Mouse (Mus musculus) small intestine, adult 2 months (tissue): Measurements from ENCODE around the gene Ltbr. TPM values are rescaled to one million over a fixed set of nuclear protein-coding genes. Genes with fewer than 3 reads are reported as not detected.
"Not testable (repeated sequence)": the region's sequence is repeated elsewhere in the genome, so short reads cannot be mapped to it uniquely, and the experiment has no call there.

Experiments used
- H3K27ac ChIP-seq: fragments of 200-500 bp; 2 replicates; pipeline ENCODE4 v1.5.1; 2012; ENCODE audit warnings: low read depth, low read length, control low read depth, inconsistent platforms; ENCODE audit not compliant: insufficient read depth
- H3K27me3 ChIP-seq: fragments of 200-500 bp; 2 replicates; pipeline ENCODE4 v1.6.1; 2012; ENCODE audit warnings: mild to moderate bottlenecking, moderate library complexity, low read length, inconsistent platforms; ENCODE audit not compliant: control insufficient read depth, insufficient read depth
- H3K36me3 ChIP-seq: fragments of 200-500 bp; 2 replicates; pipeline ENCODE4 v1.6.1; 2012; ENCODE audit warnings: mild to moderate bottlenecking, low read length, control low read depth, inconsistent platforms; ENCODE audit not compliant: control insufficient read depth, insufficient read depth
- H3K4me1 ChIP-seq: fragments of 200-500 bp; 2 replicates; pipeline ENCODE4 v1.6.1; 2012; ENCODE audit warnings: low read length, inconsistent platforms, mixed read lengths; ENCODE audit not compliant: control insufficient read depth, insufficient read depth, insufficient read length
- H3K4me3 ChIP-seq: fragments of 200-500 bp; 2 replicates; pipeline ENCODE4 v1.5.1; 2012; ENCODE audit warnings: low read depth, mild to moderate bottlenecking, control low read depth, inconsistent platforms, low read length, moderate library complexity
- CTCF ChIP-seq: fragments of 200-500 bp; IDR thresholded peaks from 2 replicates; pipeline ENCODE4 v1.5.1; 2012; ENCODE audit warnings: low read depth, mild to moderate bottlenecking, control low read depth, inconsistent platforms, low read length, moderate library complexity, mixed read lengths; ENCODE audit not compliant: insufficient replicate concordance, insufficient read length; ENCODE audit errors: extremely low read depth
- POLR2A ChIP-seq: fragments of 200-500 bp; IDR thresholded peaks from 2 replicates; pipeline ENCODE4 v1.6.1; 2012; ENCODE audit warnings: low read depth, mild to moderate bottlenecking, control low read depth, inconsistent platforms, low read length, moderate library complexity
- WGBS: fragments of 180-500 bp; shearing (Covaris S2); methylation state at CpG from one replicate; pipeline ENCODE4 v1.1.7; 2018; 5-methylcytosine and 5-hydroxymethylcytosine counted together
- polyA plus RNA-seq: library from polyadenylated mRNA; depleted of rRNA; stranded (reverse); fragments of >200 nt; gene quantifications from 2 replicates; pipeline ENCODE4 v1.2.3, GENCODE M21; 2012; rRNA removed

The Ltbr gene
- polyA plus RNA-seq, 1 experiment = 167 TPM

DNA sequence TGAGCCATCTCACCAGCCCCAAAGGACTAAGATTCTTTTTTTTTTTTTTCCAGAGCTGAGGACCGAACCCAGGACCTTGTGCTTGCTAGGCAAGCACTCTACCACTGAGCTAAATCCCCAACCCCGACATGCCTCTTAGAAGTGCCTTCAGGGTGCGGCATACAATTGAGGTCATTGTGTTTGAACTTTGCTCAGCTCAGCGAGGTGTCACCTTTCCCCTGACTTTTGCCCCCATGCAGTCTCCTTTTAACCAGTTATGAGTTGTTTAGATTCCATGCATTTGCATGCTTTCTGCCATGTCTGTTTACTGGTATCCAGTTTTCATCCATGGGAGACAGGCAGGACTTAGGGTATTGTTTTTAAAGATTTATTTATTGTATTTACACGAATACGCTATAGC lies 44.9 kb downstream of the Ltbr start:
- H3K36me3 ChIP-seq = no peaks in the 10 kb centered on the region
- no peak overlapping the region for H3K27ac ChIP-seq
- TF ChIP-seq CTCF (no peak), POLR2A (no peak)
- H3K4me1 ChIP-seq = peaks cover 6% of the 10 kb centered on the region; the same call in 1 of the 2 replicates
- H3K27me3 ChIP-seq = no peaks in the 10 kb centered on the region
- 34% methylated on average over 6 of the region's 6 CpGs for WGBS
- no peak overlapping the region for H3K4me3 ChIP-seq

DNA sequence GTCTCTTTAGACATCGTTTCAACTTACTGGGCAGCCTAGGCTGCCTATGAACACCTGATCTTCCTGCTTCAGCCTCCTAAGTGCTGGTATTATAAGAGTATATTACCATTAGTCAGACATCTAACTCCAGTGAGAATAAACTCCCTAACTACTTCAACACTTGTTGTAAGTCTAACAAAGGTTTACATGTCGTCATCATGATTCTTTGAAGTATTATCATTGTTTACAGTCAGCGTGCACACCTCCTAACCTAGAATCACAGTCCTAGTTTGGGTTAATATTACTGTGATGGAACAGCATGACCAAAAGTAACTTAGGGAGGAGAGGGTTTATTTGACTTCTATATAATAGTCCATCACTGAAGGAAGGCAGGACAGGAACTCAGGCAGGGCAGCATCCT lies 46.2 kb downstream of the Ltbr start:
- WGBS = 67% methylated on average over 3 of the region's 3 CpGs
- H3K4me3 ChIP-seq = no peak overlapping the region
- H3K36me3 ChIP-seq = no peaks in the 10 kb centered on the region
- no peaks in the 10 kb centered on the region for H3K27me3 ChIP-seq
- no peak overlapping the region for H3K27ac ChIP-seq
- TF ChIP-seq POLR2A (no peak), CTCF (no peak)
- H3K4me1 ChIP-seq = peaks cover 6% of the 10 kb centered on the region; the same call in 1 of the 2 replicates

DNA sequence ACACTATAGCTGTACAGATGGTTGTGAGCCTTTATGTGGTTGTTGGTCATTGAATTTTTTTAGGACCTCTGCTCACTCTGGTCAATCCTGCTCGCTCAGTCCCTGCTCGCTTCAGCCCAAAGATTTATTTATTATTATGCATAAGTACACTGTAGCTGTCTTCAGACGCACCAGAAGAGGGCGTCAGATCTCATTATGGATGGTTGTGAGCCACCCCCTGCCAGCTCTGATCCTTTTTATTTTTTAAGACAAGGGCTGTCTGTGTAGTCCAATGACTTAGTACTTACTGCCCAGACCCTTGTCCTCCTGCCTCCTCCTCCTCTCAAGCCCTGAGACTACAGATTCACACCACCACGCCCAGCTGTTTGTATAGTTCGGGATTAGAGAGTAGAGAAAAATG lies 47.1 kb downstream of the Ltbr start:
- not testable (repeated sequence) for H3K4me1 ChIP-seq, H3K27ac ChIP-seq, H3K4me3 ChIP-seq, H3K36me3 ChIP-seq, H3K27me3 ChIP-seq
- 51% methylated on average over 6 of the region's 6 CpGs for WGBS

DNA sequence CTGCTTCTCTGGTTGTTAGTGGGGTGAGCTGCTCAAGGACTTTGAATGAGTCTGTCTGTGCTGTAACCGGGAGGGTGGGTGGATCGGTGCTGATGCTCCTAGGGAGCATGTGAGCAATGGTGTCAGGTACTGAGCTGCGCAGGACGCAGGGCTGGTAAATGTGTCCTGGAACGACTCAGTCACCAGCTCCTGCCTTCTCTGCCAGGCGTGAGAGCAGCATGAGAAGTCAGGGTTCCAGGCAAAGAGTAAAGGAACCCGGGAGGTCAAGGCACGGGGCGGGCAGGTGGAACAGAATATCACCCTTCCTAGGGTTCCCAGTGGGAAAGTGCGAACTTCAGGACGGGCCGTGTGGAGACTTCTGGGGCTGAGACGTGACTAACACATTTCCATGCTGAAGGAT lies 47.6 kb downstream of the Ltbr start:
- TF ChIP-seq CTCF (no peak), POLR2A (no peak)
- no peak overlapping the region for H3K27ac ChIP-seq
- H3K4me1 ChIP-seq = no peaks in the 10 kb centered on the region
- no peaks in the 10 kb centered on the region for H3K27me3 ChIP-seq
- no peak overlapping the region for H3K4me3 ChIP-seq
- H3K36me3 ChIP-seq = no peaks in the 10 kb centered on the region
- 79% methylated on average over 13 of the region's 13 CpGs for WGBS

DNA sequence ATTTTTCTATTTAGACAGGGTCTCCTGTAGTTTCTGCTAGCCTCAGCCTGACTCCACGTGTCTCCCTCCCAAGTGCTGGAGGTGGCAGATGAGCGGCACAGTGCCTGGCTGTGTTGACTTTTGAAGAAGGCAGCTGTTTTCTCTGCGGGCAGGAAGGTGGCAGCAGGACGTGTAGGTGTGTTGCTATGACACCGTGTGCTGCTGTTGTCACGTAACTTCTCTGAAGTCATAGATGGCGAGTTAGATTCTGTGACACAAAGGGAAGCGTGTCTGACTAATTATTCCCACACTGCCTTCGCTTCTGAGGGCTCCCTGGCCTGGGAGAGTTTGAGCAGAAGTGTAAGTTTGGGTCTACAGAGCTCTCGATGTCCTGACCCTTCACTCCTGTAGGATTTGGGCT lies 48.4 kb downstream of the Ltbr start:
- no peaks in the 10 kb centered on the region for H3K27me3 ChIP-seq
- no peak for TF ChIP-seq CTCF
- TF ChIP-seq POLR2A = no peak
- 32% methylated on average over 10 of the region's 10 CpGs for WGBS
- no peak overlapping the region for H3K4me3 ChIP-seq
- H3K4me1 ChIP-seq = no peaks in the 10 kb centered on the region
- H3K27ac ChIP-seq = no peak overlapping the region
- no peaks in the 10 kb centered on the region for H3K36me3 ChIP-seq

DNA sequence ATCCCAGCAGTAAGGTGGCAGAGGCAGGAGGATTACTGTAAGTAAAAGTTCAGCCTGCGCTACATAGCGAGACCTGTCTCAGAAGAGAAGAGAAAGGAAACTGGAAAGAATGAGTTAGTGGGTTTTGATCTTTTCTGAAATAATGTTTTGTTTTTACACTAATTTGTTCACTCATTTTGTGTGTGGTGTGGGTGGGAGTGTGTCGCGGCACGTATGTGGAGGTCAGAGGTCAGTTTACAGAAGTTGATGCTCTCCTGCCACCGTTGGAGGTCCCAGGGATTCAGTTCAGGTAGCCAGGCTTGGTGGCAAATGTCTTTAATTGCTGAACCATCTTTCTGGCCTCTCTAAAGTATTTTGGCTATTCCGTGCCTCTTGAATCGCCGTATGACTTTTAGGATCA lies 49.5 kb downstream of the Ltbr start:
- 78% methylated on average over 9 of the region's 9 CpGs for WGBS
- Histone ChIP-seq H3K27me3 (no peaks in the 10 kb centered on the region), H3K4me1 (no peaks in the 10 kb centered on the region), H3K4me3 (no peak overlapping the region), H3K36me3 (no peaks in the 10 kb centered on the region), H3K27ac (no peak overlapping the region)
- TF ChIP-seq POLR2A (no peak), CTCF (no peak)

DNA sequence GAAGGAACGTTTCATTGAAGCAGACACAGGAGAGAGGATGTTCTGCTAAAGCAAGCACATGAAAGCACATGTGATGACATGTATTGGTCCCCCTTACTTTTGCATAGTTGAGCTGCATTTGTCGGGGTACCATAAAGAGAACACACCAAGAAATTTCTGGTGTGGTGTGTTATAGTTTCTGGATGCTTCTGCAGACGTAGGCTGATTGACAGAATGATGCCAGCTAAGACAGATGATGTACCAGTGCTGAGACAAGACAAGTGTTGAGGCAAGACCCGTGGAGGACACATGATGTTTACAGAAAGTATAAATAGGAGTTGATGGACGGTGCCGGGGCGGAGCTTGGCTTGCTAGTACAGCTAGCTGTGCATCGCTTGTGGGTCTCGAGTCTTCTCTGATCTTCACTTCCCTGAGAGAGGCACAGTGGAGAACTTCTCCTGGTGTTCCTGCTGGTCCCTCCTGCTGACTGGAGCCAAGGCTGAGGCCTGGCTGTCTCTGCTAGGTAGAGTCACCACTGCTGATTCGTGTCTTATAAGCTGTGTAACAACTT lies 53.6 kb downstream of the Ltbr start:
- Histone ChIP-seq H3K27ac (no peak overlapping the region), H3K27me3 (no peaks in the 10 kb centered on the region; the same call in 1 of the 2 replicates), H3K4me1 (peaks cover 18% of the 10 kb centered on the region), H3K36me3 (no peaks in the 10 kb centered on the region), H3K4me3 (no peak overlapping the region)
- TF ChIP-seq CTCF (no peak), POLR2A (no peak)
- WGBS = 76% methylated on average over 10 of the region's 10 CpGs

Other genes starting within 250 kb of the Ltbr start
- gene Lpar5, start 246.0 kb downstream of the Ltbr start, polyA plus RNA-seq = 133 and 223 TPM in 2 replicates
- gene Chd4, start 217.9 kb downstream of the Ltbr start, polyA plus RNA-seq = 39.9 and 64.3 TPM in 2 replicates
- 6.5 and 7.8 TPM in 2 replicates for gene Nop2, start 182.0 kb downstream of the Ltbr start, polyA plus RNA-seq
- gene Iffo1, start 168.6 kb downstream of the Ltbr start, polyA plus RNA-seq = 7.0 and 13.0 TPM in 2 replicates
- gene Gapdh, start 147.4 kb downstream of the Ltbr start, polyA plus RNA-seq = 2,785 and 3,321 TPM in 2 replicates
- gene Ncapd2, start 122.2 kb downstream of the Ltbr start, polyA plus RNA-seq = 24.3 and 53.4 TPM in 2 replicates
- 41.6 and 62.7 TPM in 2 replicates for gene Mrpl51, start 122.1 kb downstream of the Ltbr start, polyA plus RNA-seq
- 5.0 and 7.7 TPM in 2 replicates for gene Vamp1, start 98.3 kb downstream of the Ltbr start, polyA plus RNA-seq
- gene Tapbpl, start 82.0 kb downstream of the Ltbr start, polyA plus RNA-seq = 25.3 and 45.1 TPM in 2 replicates
- 3.5 and 7.9 TPM in 2 replicates for gene Cd27, start 76.9 kb downstream of the Ltbr start, polyA plus RNA-seq
- gene Tuba3a, start 27.8 kb downstream of the Ltbr start, polyA plus RNA-seq = not detected in 2 replicates
- gene Scnn1a, start 6.8 kb upstream of the Ltbr start, polyA plus RNA-seq = 11.7 and 11.9 TPM in 2 replicates
- gene Tnfrsf1a, start 35.5 kb upstream of the Ltbr start, polyA plus RNA-seq = 90.5 and 207 TPM in 2 replicates
- 26.0 and 66.6 TPM in 2 replicates for gene Plekhg6, start 66.9 kb upstream of the Ltbr start, polyA plus RNA-seq
- 46.5 and 53.3 TPM in 2 replicates for gene Cd9, start 180.9 kb upstream of the Ltbr start, polyA plus RNA-seq
- gene Vwf, start 232.9 kb upstream of the Ltbr start, polyA plus RNA-seq = 24.8 and 64.0 TPM in 2 replicates